Mouse (Mus musculus) kidney, adult 18-20 months (tissue): ENCODE results near the gene Lyst.
"Not testable (repeated sequence)": the region's sequence is repeated elsewhere in the genome, so short reads cannot be mapped to it uniquely, and the experiment has no call there.

ENCODE experiments used
- DNase-seq: peaks from one replicate; pipeline ENCODE4 v3.0.0; 2021

The Lyst gene

GRCm38 (mm10) chr13:13590048-13591011 is at the start of gene Lyst:
Gene Lyst, plus strand, starts transcription at chr13:13590397.
- peak; percentile 98 for DNase-seq

- not testable (repeated sequence) for DNase-seq
Observed at GRCm38 (mm10) chr13:13543073-13543472, 47.1 kb upstream of the Lyst start.

GRCm38 (mm10) chr13:13546792-13547191 is 43.4 kb upstream of the Lyst start:
- no peak for DNase-seq

- DNase-seq: no peak
Observed at GRCm38 (mm10) chr13:13547889-13548288, 42.3 kb upstream of the Lyst start.

GRCm38 (mm10) chr13:13548431-13549190 is 41.6 kb upstream of the Lyst start:
- DNase-seq: no peak

GRCm38 (mm10) chr13:13549687-13550660 is 40.2 kb upstream of the Lyst start:
- no peak for DNase-seq

GRCm38 (mm10) chr13:13552020-13552419 is 38.2 kb upstream of the Lyst start:
- no peak for DNase-seq

- DNase-seq: no peak
Observed at GRCm38 (mm10) chr13:13553660-13554059, 36.5 kb upstream of the Lyst start.

- DNase-seq: no peak
Observed at GRCm38 (mm10) chr13:13555196-13555595, 35.0 kb upstream of the Lyst start.

GRCm38 (mm10) chr13:13557001-13557743 is 33.0 kb upstream of the Lyst start:
- DNase-seq: no peak

- no peak for DNase-seq
Observed at GRCm38 (mm10) chr13:13558251-13558650, 31.9 kb upstream of the Lyst start.

- DNase-seq: no peak
Observed at GRCm38 (mm10) chr13:13558900-13559299, 31.3 kb upstream of the Lyst start.

GRCm38 (mm10) chr13:13562571-13562970 is 27.6 kb upstream of the Lyst start:
- no peak for DNase-seq

- no peak for DNase-seq
Observed at GRCm38 (mm10) chr13:13564116-13564515, 26.1 kb upstream of the Lyst start.

GRCm38 (mm10) chr13:13564541-13564940 is 25.7 kb upstream of the Lyst start:
- no peak for DNase-seq

GRCm38 (mm10) chr13:13567640-13568039 is 22.6 kb upstream of the Lyst start:
- no peak for DNase-seq

GRCm38 (mm10) chr13:13568824-13569223 is 21.4 kb upstream of the Lyst start:
- DNase-seq: no peak

GRCm38 (mm10) chr13:13569603-13570002 is 20.6 kb upstream of the Lyst start:
- no peak for DNase-seq

- no peak for DNase-seq
Observed at GRCm38 (mm10) chr13:13572060-13572835, 17.9 kb upstream of the Lyst start.

- DNase-seq: no peak
Observed at GRCm38 (mm10) chr13:13572941-13573340, 17.3 kb upstream of the Lyst start.
